Mouse (Mus musculus) adrenal gland, postnatal 25 days (tissue): ENCODE results near the gene Tmx2. TPM values are rescaled to one million over a fixed set of nuclear protein-coding genes. Genes with fewer than 3 reads are reported as not detected.
A peak's percentile ranks its signal among the peaks of the same experiment; 100 is the strongest.
"Not testable (repeated sequence)": the region's sequence is repeated elsewhere in the genome, so short reads cannot be mapped to it uniquely, and the experiment has no call there.

Experiments used
- DNase-seq: peaks from one replicate; pipeline ENCODE4 v3.0.0; 2021; ENCODE audit warnings: mixed read lengths
- long read RNA-seq: library from polyadenylated mRNA; stranded (forward); transcript quantifications from one replicate; pipeline ENCODE4 v2.0.0, GENCODE M21; 2021
- total RNA-seq: library from RNA; stranded (reverse); gene quantifications from 2 replicates; pipeline ENCODE4 v1.2.3, GENCODE M21; 2021

Gene Tmx2
- total RNA-seq, result 137 and 147 TPM in 2 replicates
- long read RNA-seq, transcript Tmx2-201 (8 exons, 1,977 nt), result major isoform, 252 of 268 reads
- long read RNA-seq, partial matches to known transcripts, result 4 of 268 reads
- long read RNA-seq, other reads (novel, unspliced or antisense), result 10 of 268 reads

GRCm38 (mm10) chr2:84679016-84679415, at the start of gene Tmx2:
Tmx2 (minus strand) TSS chr2:84679140.
- no peak for DNase-seq

GRCm38 (mm10) chr2:84728191-84728590, 49.3 kb upstream of the Tmx2 start:
- not testable (repeated sequence) for DNase-seq

- DNase-seq, result peak; percentile 93
Observed at GRCm38 (mm10) chr2:84727172-84727858, 48.4 kb upstream of the Tmx2 start, which contains the start of gene Clp1. Clp1 (minus strand) TSS chr2:84727350.

GRCm38 (mm10) chr2:84726716-84727115, 47.8 kb upstream of the Tmx2 start:
- no peak for DNase-seq

GRCm38 (mm10) chr2:84725770-84726169, 46.8 kb upstream of the Tmx2 start:
- no peak for DNase-seq

GRCm38 (mm10) chr2:84723856-84724255, 44.9 kb upstream of the Tmx2 start:
- DNase-seq, result no peak

GRCm38 (mm10) chr2:84721182-84721581, 42.2 kb upstream of the Tmx2 start:
- DNase-seq, result no peak

GRCm38 (mm10) chr2:84720718-84721117, 41.8 kb upstream of the Tmx2 start:
- no peak for DNase-seq

GRCm38 (mm10) chr2:84717357-84717756, 38.4 kb upstream of the Tmx2 start:
- DNase-seq, result no peak

- no peak for DNase-seq
Observed at GRCm38 (mm10) chr2:84716423-84717355, 37.7 kb upstream of the Tmx2 start.

GRCm38 (mm10) chr2:84715562-84716361, 36.8 kb upstream of the Tmx2 start:
- peak; percentile 60 for DNase-seq

GRCm38 (mm10) chr2:84714811-84715561, 36.0 kb upstream of the Tmx2 start, which contains the start of gene Zdhhc5:
Zdhhc5 (minus strand) TSS chr2:84715180.
- peak; percentile 98 for DNase-seq

GRCm38 (mm10) chr2:84714422-84714810, 35.5 kb upstream of the Tmx2 start:
- no peak for DNase-seq

GRCm38 (mm10) chr2:84711898-84712297, 33.0 kb upstream of the Tmx2 start:
- no peak for DNase-seq

GRCm38 (mm10) chr2:84707523-84707922, 28.6 kb upstream of the Tmx2 start:
- DNase-seq, result no peak

- DNase-seq, result no peak
Observed at GRCm38 (mm10) chr2:84705295-84705694, 26.4 kb upstream of the Tmx2 start.

- DNase-seq, result no peak
Observed at GRCm38 (mm10) chr2:84704329-84704728, 25.4 kb upstream of the Tmx2 start.

- DNase-seq, result no peak
Observed at GRCm38 (mm10) chr2:84703497-84703896, 24.6 kb upstream of the Tmx2 start.

GRCm38 (mm10) chr2:84695007-84695695, 16.2 kb upstream of the Tmx2 start:
- no peak for DNase-seq

GRCm38 (mm10) chr2:84690050-84690449, 11.1 kb upstream of the Tmx2 start:
- no peak for DNase-seq
